Mouse (Mus musculus): ENCODE results near the gene Pmepa1. TPM values are rescaled to one million over a fixed set of nuclear protein-coding genes. Genes with fewer than 3 reads are reported as not detected.

The Pmepa1 gene
- total and polyA plus RNA-seq, 3 experiments, result not detected

DNA sequence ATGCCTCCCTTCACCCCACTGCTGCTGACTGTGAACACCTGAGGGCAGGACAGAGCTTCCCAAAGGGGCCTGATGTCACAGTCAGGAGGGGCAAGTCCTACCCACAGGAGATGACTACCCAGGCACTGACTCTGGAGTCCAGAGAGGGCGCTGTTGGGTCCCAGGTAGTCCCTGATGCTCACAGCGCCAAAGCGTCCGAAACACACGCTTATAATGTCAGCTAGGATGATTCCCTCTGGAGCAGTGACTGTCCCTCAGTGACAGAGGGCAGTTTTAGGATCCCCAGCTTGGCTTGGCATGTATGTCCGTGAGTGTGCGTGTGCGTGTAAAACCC, 43.6 kb downstream of the Pmepa1 start:
- Histone ChIP-seq H3K27ac (ENCODE audit: control insufficient read depth, low read depth, low read length) (no peak overlapping the region), H3K9me3 (replicated peaks; ENCODE audit: insufficient read depth, low read length) (no peaks in the 10 kb centered on the region), H3K9ac (ENCODE audit: control insufficient read depth, low read depth, low read length, poor library complexity, severe bottlenecking) (no peak overlapping the region), H3K79me2 (ENCODE audit: control insufficient read depth, insufficient read depth, low read length, poor library complexity) (no peaks in the 10 kb centered on the region), H3K36me3 (ENCODE audit: control insufficient read depth in 1 of 2, insufficient read depth in 2 of 2, low read length in 2 of 2) (no peaks in the 10 kb centered on the region), H3K4me1 (ENCODE audit: control insufficient read depth in 1 of 2, insufficient read depth in 2 of 2, low read length in 2 of 2) (no peaks in the 10 kb centered on the region), H3K4me3 (ENCODE audit: control insufficient read depth in 1 of 2, insufficient read depth in 1 of 2, low read depth in 2 of 2, low read length in 2 of 2) (no peak overlapping the region), H3K27me3 (ENCODE audit: control insufficient read depth in 1 of 2, insufficient read depth in 2 of 2, low read length in 2 of 2) (no peaks in the 10 kb centered on the region)
- TF ChIP-seq UBTF (IDR thresholded peaks at IDR 0.05; ENCODE audit: borderline replicate concordance, insufficient read depth, low read depth, low read length), result no peak
- no peak for TF ChIP-seq GABPA (IDR thresholded peaks at IDR 0.05; ENCODE audit: low read depth, low read length)
- TF ChIP-seq E2F4 (IDR thresholded peaks at IDR 0.05; ENCODE audit: borderline replicate concordance, low read depth, low read length), result no peak
- TF ChIP-seq MXI1 (IDR thresholded peaks at IDR 0.05; ENCODE audit: low read depth, low read length), result no peak
- TF ChIP-seq CTCF (IDR thresholded peaks at IDR 0.05 in 2 of 3, conservative IDR thresholded peaks at IDR 0.05 in 1 of 3; ENCODE audit: control insufficient read depth in 1 of 3, insufficient read depth in 1 of 3, low read depth in 2 of 3, low read length in 3 of 3, poor library complexity in 1 of 3, severe bottlenecking in 1 of 3), result no peak
- TF ChIP-seq BHLHE40 (IDR thresholded peaks at IDR 0.05; ENCODE audit: borderline replicate concordance, low read depth, low read length), result no peak
- TF ChIP-seq ZC3H11A (IDR thresholded peaks at IDR 0.05; ENCODE audit: low read depth, low read length), result no peak
- no peak for TF ChIP-seq USF1 (IDR thresholded peaks at IDR 0.05; ENCODE audit: low read depth, low read length)
- no peak for TF ChIP-seq KAT2A (conservative IDR thresholded peaks at IDR 0.05; ENCODE audit: low read depth, low read length)
- TF ChIP-seq TCF12 (IDR thresholded peaks at IDR 0.05; ENCODE audit: low read depth, low read length), result no peak
- TF ChIP-seq EP300 (IDR thresholded peaks at IDR 0.05; ENCODE audit: low read depth in 1 of 2, low read length in 2 of 2), result no peak
- TF ChIP-seq POLR2AphosphoS5 (IDR thresholded peaks at IDR 0.05; ENCODE audit: borderline replicate concordance, low read depth, low read length), result no peak
- TF ChIP-seq NELFE (IDR thresholded peaks at IDR 0.05; ENCODE audit: low read depth, low read length), result no peak
- TF ChIP-seq TAL1 (IDR thresholded peaks at IDR 0.05; ENCODE audit: low read length), result no peak
- TF ChIP-seq MEF2A (IDR thresholded peaks at IDR 0.05; ENCODE audit: extremely low read depth, insufficient replicate concordance, low read depth, low read length, poor library complexity, severe bottlenecking), result no peak
- no peak for TF ChIP-seq NRF1 (IDR thresholded peaks at IDR 0.05; ENCODE audit: insufficient read depth, low read depth, low read length, poor library complexity, severe bottlenecking)
- no peak for TF ChIP-seq MAX (IDR thresholded peaks at IDR 0.05; ENCODE audit: low read length)
- DNase-seq (ENCODE audit: low read depth, low spot score), result no peak

DNA sequence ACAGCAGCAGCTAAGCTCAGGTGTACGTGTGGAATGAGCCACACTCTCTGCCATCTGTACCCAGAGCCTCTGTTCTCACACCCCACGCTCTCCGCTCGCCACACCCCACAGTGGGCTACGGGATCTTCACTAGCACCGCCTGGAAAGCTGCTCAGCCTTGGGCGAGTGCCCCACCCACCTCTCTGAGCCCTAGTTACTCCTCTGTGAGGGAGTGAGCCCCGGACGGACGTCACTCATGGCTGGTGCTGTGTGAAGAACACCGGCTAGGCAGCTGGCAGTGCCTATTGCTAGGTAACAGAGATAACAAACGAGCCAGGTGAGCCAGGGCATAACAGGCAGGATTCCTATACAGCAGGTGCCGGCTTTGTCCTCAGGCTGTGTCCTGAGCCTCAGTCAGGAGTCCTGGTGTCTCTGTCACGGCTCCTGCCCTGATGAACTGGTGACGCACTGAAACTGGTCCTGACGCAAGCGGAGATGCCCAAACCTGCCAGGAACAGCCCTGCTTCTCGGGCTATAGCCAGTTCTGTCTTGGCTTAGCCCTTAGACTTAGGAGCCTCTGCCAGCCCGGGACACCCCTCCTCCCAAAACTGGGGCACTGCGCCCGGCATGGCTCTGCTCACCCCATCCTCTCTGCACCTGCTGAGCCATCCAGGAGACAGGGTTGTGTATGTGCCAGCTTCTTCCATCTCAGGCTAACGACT, 44.1 kb downstream of the Pmepa1 start:
- DNase-seq (ENCODE audit: low read depth, low spot score), result no peak
- Histone ChIP-seq H3K27ac (ENCODE audit: control insufficient read depth, low read depth, low read length) (no peak overlapping the region), H3K9ac (ENCODE audit: control insufficient read depth, low read depth, low read length, poor library complexity, severe bottlenecking) (no peak overlapping the region), H3K4me3 (ENCODE audit: control insufficient read depth in 1 of 2, insufficient read depth in 1 of 2, low read depth in 2 of 2, low read length in 2 of 2) (no peak overlapping the region), H3K4me1 (ENCODE audit: control insufficient read depth in 1 of 2, insufficient read depth in 2 of 2, low read length in 2 of 2) (no peaks in the 10 kb centered on the region), H3K79me2 (ENCODE audit: control insufficient read depth, insufficient read depth, low read length, poor library complexity) (no peaks in the 10 kb centered on the region), H3K27me3 (ENCODE audit: control insufficient read depth in 1 of 2, insufficient read depth in 2 of 2, low read length in 2 of 2) (no peaks in the 10 kb centered on the region), H3K36me3 (ENCODE audit: control insufficient read depth in 1 of 2, insufficient read depth in 2 of 2, low read length in 2 of 2) (no peaks in the 10 kb centered on the region), H3K9me3 (replicated peaks; ENCODE audit: insufficient read depth, low read length) (no peaks in the 10 kb centered on the region)
- TF ChIP-seq CHD1 (IDR thresholded peaks at IDR 0.05; ENCODE audit: low read depth, low read length), result no peak
- no peak for TF ChIP-seq POLR2A (IDR thresholded peaks at IDR 0.05; ENCODE audit: control insufficient read depth in 1 of 2, insufficient read depth in 1 of 2, low read depth in 1 of 2, low read length in 2 of 2, poor library complexity in 1 of 2)
- TF ChIP-seq RAD21 (IDR thresholded peaks at IDR 0.05; ENCODE audit: low read depth, low read length), result no peak
- TF ChIP-seq CTCF (IDR thresholded peaks at IDR 0.05 in 2 of 3, conservative IDR thresholded peaks at IDR 0.05 in 1 of 3; ENCODE audit: control insufficient read depth in 1 of 3, insufficient read depth in 1 of 3, low read depth in 2 of 3, low read length in 3 of 3, poor library complexity in 1 of 3, severe bottlenecking in 1 of 3), result no peak
- TF ChIP-seq UBTF (IDR thresholded peaks at IDR 0.05; ENCODE audit: borderline replicate concordance, insufficient read depth, low read depth, low read length), result no peak
- no peak for TF ChIP-seq ZMIZ1 (IDR thresholded peaks at IDR 0.05; ENCODE audit: low read depth, low read length)
- no peak for TF ChIP-seq MEF2A (IDR thresholded peaks at IDR 0.05; ENCODE audit: extremely low read depth, insufficient replicate concordance, low read depth, low read length, poor library complexity, severe bottlenecking)

All from MEL (cell line).